Mouse (Mus musculus) testis, postnatal 10 days (tissue): ENCODE measurements at regions not wholly inside any gene's neighbourhood (a gene's known extent, or its start where the extent isn't known, plus 50 kb on each side); places are given as distances from the start of the nearest gene placed in this dataset.
"Not testable (repeated sequence)": the region's sequence is repeated elsewhere in the genome, so short reads cannot be mapped to it uniquely, and the experiment has no call there.

ENCODE experiments used
- DNase-seq: peaks from one replicate; pipeline ENCODE4 v3.0.0; 2021; ENCODE audit warnings: low spot score

GRCm38 (mm10) chr4:23787417-23788204 is 708.6 kb upstream of the Mms22l start:
- no peak for DNase-seq

- DNase-seq, result no peak
These were observed 672.7 kb upstream of the Mms22l start for GRCm38 (mm10) chr4:23823516-23823915.

- DNase-seq, result no peak
These were observed 669.4 kb upstream of the Mms22l start for GRCm38 (mm10) chr4:23826885-23827284.

GRCm38 (mm10) chr4:23832385-23833164 is 663.7 kb upstream of the Mms22l start:
- no peak for DNase-seq

GRCm38 (mm10) chr4:23843609-23844287 is 652.5 kb upstream of the Mms22l start:
- DNase-seq, result no peak

- DNase-seq, result no peak
These were observed 651.8 kb upstream of the Mms22l start for GRCm38 (mm10) chr4:23844288-23844971.

GRCm38 (mm10) chr4:23845263-23845662 is 651.0 kb upstream of the Mms22l start:
- DNase-seq, result no peak

GRCm38 (mm10) chr4:23850640-23851039 is 645.6 kb upstream of the Mms22l start:
- no peak for DNase-seq

GRCm38 (mm10) chr4:23862437-23862836 is 633.8 kb upstream of the Mms22l start:
- DNase-seq, result no peak

- no peak for DNase-seq
These were observed 616.2 kb upstream of the Mms22l start for GRCm38 (mm10) chr4:23880007-23880406.

GRCm38 (mm10) chr4:23913396-23913795 is 582.9 kb upstream of the Mms22l start:
- DNase-seq, result no peak

GRCm38 (mm10) chr4:23913822-23914221 is 582.4 kb upstream of the Mms22l start:
- no peak for DNase-seq

GRCm38 (mm10) chr4:23914423-23914822 is 581.8 kb upstream of the Mms22l start:
- no peak for DNase-seq

- DNase-seq, result no peak
These were observed 574.7 kb upstream of the Mms22l start for GRCm38 (mm10) chr4:23921520-23921919.

GRCm38 (mm10) chr4:23954140-23954539 is 542.1 kb upstream of the Mms22l start:
- DNase-seq, result no peak

GRCm38 (mm10) chr4:23982193-23982592 is 514.1 kb upstream of the Mms22l start:
- DNase-seq, result not testable (repeated sequence)

- DNase-seq, result no peak
These were observed 513.3 kb upstream of the Mms22l start for GRCm38 (mm10) chr4:23982790-23983451.

GRCm38 (mm10) chr4:23983452-23983805 is 512.8 kb upstream of the Mms22l start:
- DNase-seq, result no peak

GRCm38 (mm10) chr4:23984005-23984404 is 512.2 kb upstream of the Mms22l start:
- DNase-seq, result no peak

- DNase-seq, result no peak
These were observed 510.3 kb upstream of the Mms22l start for GRCm38 (mm10) chr4:23985956-23986355.

GRCm38 (mm10) chr4:23993823-23994222 is 502.4 kb upstream of the Mms22l start:
- DNase-seq, result no peak
